Mouse (Mus musculus) embryonic facial prominence, embryonic 11.5 days (tissue): ENCODE results near the gene Ngp. TPM values are rescaled to one million over a fixed set of nuclear protein-coding genes. Genes with fewer than 3 reads are reported as not detected.

Experiments used
- ATAC-seq: fragments of 200-750 bp; cut with Nextera tagmentation; replicated peaks from 2 replicates; pipeline ENCODE4 v1.8.0; 2017; ENCODE audit warnings: low read depth; ENCODE audit not compliant: insufficient number of reproducible peaks, low FRiP score, low TSS enrichment
- DNase-seq: peaks from one replicate; pipeline ENCODE4 v3.0.0-alpha.2; 2015; ENCODE audit warnings: low spot score
- H3K27ac ChIP-seq: fragments of 300-500 bp; sonication (generic); replicated peaks from 2 replicates; pipeline ENCODE4 v1.5.1; 2014; ENCODE audit warnings: mild to moderate bottlenecking, low read depth, low read length, control low read depth
- H3K27me3 ChIP-seq: fragments of 300-500 bp; sonication (generic); 2 replicates; pipeline ENCODE4 v1.6.1; 2014; ENCODE audit warnings: mild to moderate bottlenecking, low read length, moderate library complexity, mixed read lengths; ENCODE audit not compliant: control insufficient read depth, insufficient read depth
- H3K36me3 ChIP-seq: fragments of 300-500 bp; sonication (generic); replicated peaks from 2 replicates; pipeline ENCODE4 v1.6.1; 2014; ENCODE audit warnings: low read depth, mild to moderate bottlenecking, low read length, moderate library complexity, mixed read lengths; ENCODE audit not compliant: control insufficient read depth, insufficient read depth
- H3K4me1 ChIP-seq: fragments of 300-500 bp; sonication (generic); 2 replicates; pipeline ENCODE4 v1.6.1; 2014; ENCODE audit warnings: low read length, mixed read lengths; ENCODE audit not compliant: control insufficient read depth, insufficient read depth
- H3K4me2 ChIP-seq: fragments of 300-500 bp; sonication (generic); 2 replicates; pipeline ENCODE4 v1.6.1; 2014; ENCODE audit warnings: low read depth, mild to moderate bottlenecking, control low read depth, low read length, moderate library complexity
- H3K4me3 ChIP-seq: fragments of 300-500 bp; sonication (generic); 2 replicates; pipeline ENCODE4 v1.5.1; 2014; ENCODE audit warnings: low read depth, low read length, control low read depth
- H3K9ac ChIP-seq: fragments of 300-500 bp; sonication (generic); replicated peaks from 2 replicates; pipeline ENCODE4 v1.6.1; 2014; ENCODE audit warnings: mild to moderate bottlenecking, control low read depth, low read length
- H3K9me3 ChIP-seq: fragments of 300-500 bp; sonication (generic); replicated peaks from 2 replicates; pipeline ENCODE4 v1.6.1; 2016; ENCODE audit warnings: mild to moderate bottlenecking, low read length, inconsistent platforms, mixed read lengths; ENCODE audit not compliant: control insufficient read depth
- WGBS: fragments of 180-500 bp; shearing (Covaris S2); extraction: QIAGEN DNeasy Blood & Tissue Kit; methylation state at CpG from one replicate; pipeline ENCODE4 v1.1.7; 2014; 5-methylcytosine and 5-hydroxymethylcytosine counted together
- polyA plus RNA-seq: library from polyadenylated mRNA; unstranded; fragments of >200 nt; fragmentation: Nextera tagmentation; extraction: Ambion mirVana; gene quantifications from 2 replicates; pipeline ENCODE4 v1.2.1, GENCODE M21; 2014

Gene Ngp
- polyA plus RNA-seq, 1 experiment from 2014 or later = 1.5 TPM

DNA sequence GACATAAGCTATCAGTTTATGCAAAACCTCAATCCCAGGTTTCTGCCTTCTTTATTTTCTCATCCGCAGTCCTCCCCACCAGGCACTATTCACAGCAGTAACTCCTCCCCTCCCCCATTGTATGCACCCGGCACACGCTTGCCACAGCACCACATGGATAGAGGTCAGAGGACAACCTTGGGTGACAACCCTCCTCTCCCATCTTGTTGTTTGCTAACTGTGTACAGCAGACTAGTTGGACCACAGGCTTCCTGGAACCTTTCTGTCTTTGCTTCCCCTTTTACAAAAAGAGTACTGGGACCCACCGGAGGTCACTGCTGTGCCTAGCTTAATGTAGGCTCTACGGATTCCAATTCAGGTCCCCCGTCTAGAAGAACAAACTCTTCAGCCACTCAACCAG is 21.0 kb downstream of the Ngp start:
- Histone ChIP-seq H3K4me3 (no peak overlapping the region), H3K4me1 (no peaks in the 10 kb centered on the region), H3K4me2 (no peak overlapping the region), H3K9ac (no peak overlapping the region), H3K9me3 (no peaks in the 10 kb centered on the region), H3K27me3 (no peaks in the 10 kb centered on the region), H3K27ac (no peak overlapping the region), H3K36me3 (no peaks in the 10 kb centered on the region)
- DNase-seq (no peak), ATAC-seq (no peak)
- WGBS = 94% methylated on average over 6 of the region's 6 CpGs

DNA sequence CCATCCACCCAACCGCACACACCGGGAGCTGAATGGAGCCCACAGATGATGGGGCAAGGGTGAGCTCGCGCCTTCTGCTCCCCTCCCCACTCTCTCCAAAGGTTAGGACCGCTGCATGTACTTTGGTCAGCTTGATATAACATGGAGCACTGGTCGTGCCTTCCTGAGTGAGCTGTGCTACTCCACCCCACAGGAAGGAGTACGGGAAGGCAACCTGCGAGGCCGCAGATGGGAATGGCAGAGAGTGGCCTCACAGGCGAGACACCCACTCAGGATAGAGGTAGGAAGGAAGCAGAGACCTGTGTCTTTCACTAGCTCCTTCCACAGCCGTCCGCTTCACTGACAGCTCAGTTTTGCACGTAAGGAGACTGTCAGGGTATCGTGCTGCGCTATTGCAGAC is 28.8 kb downstream of the Ngp start:
- Histone ChIP-seq H3K27me3 (no peaks in the 10 kb centered on the region), H3K36me3 (no peaks in the 10 kb centered on the region), H3K9ac (no peak overlapping the region), H3K4me1 (no peaks in the 10 kb centered on the region; the same call in 1 of the 2 replicates), H3K4me3 (no peak overlapping the region), H3K27ac (no peak overlapping the region), H3K4me2 (no peak overlapping the region), H3K9me3 (no peaks in the 10 kb centered on the region)
- ATAC-seq (peak; percentile 39; the same call in 1 of the 2 replicates), DNase-seq (no peak)
- WGBS = 84% methylated on average over 15 of the region's 15 CpGs

DNA sequence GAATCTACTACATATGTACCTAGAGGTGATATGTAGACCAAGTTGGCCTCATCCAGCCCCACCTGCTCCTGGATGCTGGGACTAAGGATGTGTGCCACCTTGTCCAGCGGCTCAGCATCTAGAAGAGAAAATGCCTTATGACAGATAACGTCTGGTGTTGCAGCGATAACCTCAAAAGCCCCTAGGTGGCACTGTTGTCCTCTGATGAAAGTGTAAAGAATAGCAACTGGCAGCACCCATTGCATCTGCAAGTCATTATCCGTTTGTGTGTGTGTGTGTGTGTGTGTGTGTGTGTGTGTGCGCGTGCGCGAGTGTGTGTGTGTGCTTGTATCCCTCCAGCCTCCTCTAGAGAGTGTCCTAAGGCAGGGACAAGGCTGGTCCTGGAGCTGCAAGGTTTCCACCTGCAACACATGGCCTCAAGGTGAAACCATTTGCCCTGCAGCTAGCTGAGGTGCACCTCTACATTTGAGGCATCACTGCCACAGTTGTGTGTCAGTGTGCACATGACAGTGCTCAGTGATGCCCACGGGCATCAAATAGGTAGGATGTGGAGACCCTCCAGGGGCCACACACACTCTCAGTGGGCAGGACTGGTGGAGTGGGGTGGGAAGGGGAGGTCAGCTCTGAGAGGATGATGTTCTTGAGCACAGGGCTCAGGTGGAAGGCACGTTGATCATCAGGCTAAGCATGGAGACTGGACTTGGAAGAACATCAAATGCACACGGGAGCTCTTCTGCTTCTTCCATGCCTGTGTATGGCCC is 29.5 kb downstream of the Ngp start:
- DNase-seq = peak; percentile 95
- no peaks in the 10 kb centered on the region for H3K9me3 ChIP-seq
- no peaks in the 10 kb centered on the region; the same call in 1 of the 2 replicates for H3K4me1 ChIP-seq
- H3K9ac ChIP-seq = no peak overlapping the region
- H3K4me3 ChIP-seq = no peak overlapping the region
- H3K36me3 ChIP-seq = no peaks in the 10 kb centered on the region
- H3K27me3 ChIP-seq = no peaks in the 10 kb centered on the region
- 32% methylated on average over 11 of the region's 11 CpGs for WGBS
- no peak overlapping the region for H3K27ac ChIP-seq
- no peak overlapping the region for H3K4me2 ChIP-seq
- peak; percentile 85 for ATAC-seq

DNA sequence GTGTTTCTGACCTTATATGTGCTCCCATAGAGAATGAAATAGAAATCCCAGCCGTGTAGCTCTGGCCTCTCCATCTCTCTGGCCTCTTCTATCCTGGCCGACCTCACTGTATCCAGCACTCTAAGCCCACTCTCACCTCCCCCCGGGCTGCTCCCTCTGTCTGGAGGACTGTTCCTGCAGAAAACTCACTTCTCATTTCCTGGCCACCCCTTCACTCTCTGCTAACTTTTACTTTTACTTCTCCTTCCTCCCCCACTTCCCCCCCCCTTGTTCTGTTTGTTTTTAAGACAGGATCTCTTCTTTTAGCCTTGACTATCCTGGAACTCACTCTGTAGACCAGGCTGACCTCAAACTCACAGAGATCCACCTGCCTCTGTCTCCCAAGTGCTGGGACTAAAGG is 33.0 kb downstream of the Ngp start:
- no peak overlapping the region for H3K4me2 ChIP-seq

DNA sequence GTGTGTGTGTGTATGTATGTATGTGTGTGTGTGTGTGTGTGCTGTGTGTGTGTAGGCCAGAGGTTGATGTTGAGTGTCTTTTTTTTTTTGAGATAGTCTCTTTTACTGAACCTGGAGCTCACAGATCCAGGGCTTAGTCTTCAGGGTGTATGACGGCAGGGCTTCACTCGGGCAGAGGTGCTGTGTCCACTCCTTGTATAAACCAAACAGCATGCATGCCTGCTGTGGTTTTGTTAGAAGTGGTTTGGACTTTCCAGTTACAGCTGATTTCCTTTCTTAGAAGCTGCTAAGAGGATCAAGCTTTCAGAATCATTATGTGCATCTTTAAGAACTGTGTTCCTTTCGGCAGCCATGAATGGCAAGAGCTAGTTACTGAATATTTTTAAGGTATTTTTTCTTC is 38.4 kb downstream of the Ngp start:
- Histone ChIP-seq H3K4me3 (no peak overlapping the region), H3K9me3 (no peaks in the 10 kb centered on the region), H3K4me2 (no peak overlapping the region), H3K27me3 (no peaks in the 10 kb centered on the region), H3K9ac (no peak overlapping the region), H3K27ac (no peak overlapping the region), H3K36me3 (no peaks in the 10 kb centered on the region), H3K4me1 (no peaks in the 10 kb centered on the region)
- WGBS = 80% methylated on average over 3 of the region's 3 CpGs
- no peak for DNase-seq
- ATAC-seq = no peak

More for the DNA sequence above, 33.0 kb downstream of the Ngp start:
- no peak overlapping the region for H3K4me3 ChIP-seq
- no peak for DNase-seq
- ATAC-seq = no peak
- H3K27me3 ChIP-seq = no peaks in the 10 kb centered on the region
- H3K36me3 ChIP-seq = no peaks in the 10 kb centered on the region
- H3K9ac ChIP-seq = no peak overlapping the region
- H3K27ac ChIP-seq = no peak overlapping the region
- WGBS = 74% methylated on average over 3 of the region's 3 CpGs
- H3K9me3 ChIP-seq = no peaks in the 10 kb centered on the region
- H3K4me1 ChIP-seq = no peaks in the 10 kb centered on the region; the same call in 1 of the 2 replicates

DNA sequence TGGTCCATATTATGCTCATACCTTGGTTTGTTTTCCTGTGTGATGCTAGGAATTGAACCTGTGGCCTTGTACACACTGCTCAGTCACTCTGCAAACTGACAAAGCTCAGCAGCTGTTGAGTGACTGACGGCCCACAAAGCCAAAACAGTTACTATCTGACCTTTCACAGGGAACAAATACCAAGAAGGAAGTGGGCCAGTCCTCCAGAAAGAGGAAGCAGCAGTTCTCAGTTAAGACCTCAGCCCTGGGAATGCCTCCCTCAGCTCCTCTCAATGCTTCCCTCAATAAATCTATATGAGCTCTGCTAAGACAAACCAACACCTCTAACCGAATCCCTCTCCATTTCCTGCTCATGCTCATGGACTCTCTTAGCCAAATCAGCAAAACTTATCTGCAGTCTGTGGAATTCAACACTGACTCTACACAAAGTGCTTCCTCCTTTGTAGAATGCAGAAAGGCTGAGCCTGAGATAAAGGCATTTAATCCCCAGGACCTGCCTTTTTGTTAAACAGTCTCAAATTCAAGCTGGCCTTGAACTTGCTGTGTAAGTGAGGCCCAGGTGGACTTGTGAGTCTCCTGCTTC is 39.7 kb downstream of the Ngp start:
- Histone ChIP-seq H3K36me3 (no peaks in the 10 kb centered on the region), H3K9ac (no peak overlapping the region), H3K4me1 (no peaks in the 10 kb centered on the region), H3K9me3 (no peaks in the 10 kb centered on the region), H3K4me2 (no peak overlapping the region), H3K27me3 (no peaks in the 10 kb centered on the region), H3K27ac (no peak overlapping the region), H3K4me3 (no peak overlapping the region)
- DNase-seq = no peak
- no peak for ATAC-seq
- 72% methylated on average over 2 of the region's 2 CpGs for WGBS

DNA sequence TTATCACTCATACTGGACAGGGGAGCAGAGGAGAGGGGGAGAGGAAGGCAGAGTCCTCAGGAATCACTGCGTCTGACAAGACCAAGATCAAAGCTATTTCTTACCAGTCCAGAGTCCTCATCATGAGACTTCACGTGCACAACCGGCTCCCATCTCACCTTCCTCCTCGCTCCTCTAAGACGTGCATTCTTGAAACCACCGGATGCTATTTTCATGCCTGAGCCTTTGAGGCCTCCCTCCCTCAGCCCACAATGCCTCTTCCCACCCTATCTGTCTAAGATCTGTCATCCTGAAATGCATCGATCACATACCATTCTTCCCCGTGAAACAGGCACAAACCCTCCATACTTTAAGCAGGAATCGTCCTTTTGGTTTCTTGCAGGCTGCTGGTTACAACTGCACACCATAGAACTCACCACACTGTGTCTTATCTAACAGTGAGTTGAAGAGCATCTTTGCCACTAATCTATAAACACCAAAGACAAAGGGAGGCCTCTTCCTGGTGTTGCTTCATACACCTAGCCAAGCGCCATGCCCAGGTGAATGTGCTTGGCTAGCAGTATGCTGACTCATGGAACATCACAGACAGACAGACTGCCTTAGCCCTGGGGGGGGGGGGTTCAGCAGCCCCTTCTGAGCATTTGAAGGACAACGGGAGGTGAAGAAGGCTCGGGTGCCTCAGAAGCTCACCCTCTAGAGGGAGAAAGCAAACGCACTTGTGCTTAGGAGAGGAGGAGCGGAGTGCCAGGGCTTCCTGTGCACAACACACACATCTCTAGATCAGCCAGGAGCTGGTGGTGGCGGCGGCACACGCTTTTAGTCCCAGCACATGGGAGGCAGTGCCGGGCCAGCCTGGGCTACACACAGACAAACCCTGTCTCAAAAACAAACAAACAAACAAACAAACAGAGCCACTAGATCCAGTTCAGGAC is 41.6 kb downstream of the Ngp start:
- H3K9ac ChIP-seq = no peak overlapping the region
- no peaks in the 10 kb centered on the region for H3K27me3 ChIP-seq
- H3K4me2 ChIP-seq = no peak overlapping the region
- no peak overlapping the region for H3K27ac ChIP-seq
- no peaks in the 10 kb centered on the region for H3K4me1 ChIP-seq
- no peak for ATAC-seq
- H3K4me3 ChIP-seq = no peak overlapping the region
- H3K9me3 ChIP-seq = no peaks in the 10 kb centered on the region
- no peak for DNase-seq
- 89% methylated on average over 18 of the region's 18 CpGs for WGBS
- H3K36me3 ChIP-seq = no peaks in the 10 kb centered on the region
